Mouse (Mus musculus) urinary bladder, adult 18-20 months (tissue): ENCODE results near the gene Srsf11.

Source experiments
- DNase-seq, 2 experiments: peaks; one replicate each; pipeline ENCODE4 v3.0.0; 2022; ENCODE audit warnings: low spot score in 2 of 2, mixed read lengths in 2 of 2

Srsf11 gene

GRCm38 (mm10) chr3:157993322-157993721 lies 43.1 kb downstream of the Srsf11 start:
- DNase-seq, result no peak

- no peak for DNase-seq
Observed at GRCm38 (mm10) chr3:157979619-157980018, 56.8 kb downstream of the Srsf11 start.

- DNase-seq, result no peak
Observed at GRCm38 (mm10) chr3:157973236-157973635, 63.2 kb downstream of the Srsf11 start.

GRCm38 (mm10) chr3:157971151-157971550 lies 65.3 kb downstream of the Srsf11 start:
- no peak for DNase-seq
